Mouse (Mus musculus) testis, postnatal 14 days (tissue): ENCODE measurements at regions not wholly inside any gene's neighbourhood (a gene's known extent, or its start where the extent isn't known, plus 50 kb on each side); places are given as distances from the start of the nearest gene placed in this dataset.
A peak's percentile ranks its signal among the peaks of the same experiment; 100 is the strongest.

Experiments
- DNase-seq: peaks from one replicate; pipeline ENCODE4 v3.0.0; 2021; ENCODE audit warnings: low spot score

DNA sequence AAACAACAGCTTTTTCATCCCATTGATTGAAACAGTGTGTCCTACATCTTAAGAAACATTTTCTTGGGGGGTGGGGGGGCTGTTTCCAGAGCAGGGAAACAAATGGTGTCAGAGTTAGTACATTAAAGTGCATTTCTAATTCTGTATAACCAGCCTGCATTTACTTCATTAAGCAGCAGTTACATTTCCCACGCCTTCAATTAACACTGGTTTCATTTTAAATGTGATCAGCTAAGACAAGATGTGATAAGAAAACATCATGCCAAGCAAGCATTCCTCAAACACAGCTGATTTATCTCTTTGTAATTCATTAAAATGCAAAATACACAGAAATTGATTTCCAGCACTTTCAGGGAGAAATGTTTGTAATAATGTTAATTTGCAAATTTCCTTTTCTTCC, 122.0 kb downstream of the Olfr1505 start:
- DNase-seq = no peak

DNA sequence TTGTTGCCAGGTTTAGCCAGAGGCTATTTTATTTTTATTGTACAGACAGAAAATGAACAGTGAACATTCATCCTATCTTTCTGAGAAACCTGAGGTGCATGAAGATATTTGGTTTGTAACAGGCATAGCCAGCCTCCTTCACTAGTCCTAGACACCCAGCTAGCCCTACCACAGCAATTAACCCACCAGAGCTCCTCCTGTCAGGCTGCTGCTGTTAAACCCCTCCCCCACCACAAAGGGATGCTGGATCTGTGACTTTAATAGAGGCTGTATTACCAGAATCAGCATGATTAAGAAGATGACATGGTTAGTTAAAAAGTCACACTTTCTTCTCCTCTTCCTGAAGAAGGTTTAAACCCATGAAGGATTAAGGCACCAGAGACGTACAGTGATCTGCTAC, 122.5 kb downstream of the Olfr1505 start:
- no peak for DNase-seq

DNA sequence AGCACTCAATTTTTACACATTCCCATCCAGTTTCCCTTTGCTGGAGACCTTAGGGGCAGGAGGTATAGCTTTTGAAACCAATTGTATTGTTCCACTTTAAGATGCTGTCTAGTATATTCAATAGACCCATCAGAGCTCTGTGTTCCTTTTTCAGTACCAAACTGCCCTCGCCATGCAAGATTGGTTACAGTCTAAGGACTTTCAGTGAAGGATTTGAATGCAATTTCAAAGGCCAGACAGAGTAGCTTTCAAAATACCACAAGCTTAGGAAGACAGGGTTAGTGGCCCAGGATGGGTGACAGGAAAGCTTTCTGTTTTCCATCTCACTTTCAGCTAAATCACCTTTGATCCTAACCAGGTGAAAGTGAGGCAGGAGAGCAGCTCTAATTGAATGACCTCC, 123.4 kb downstream of the Olfr1505 start:
- no peak for DNase-seq

DNA sequence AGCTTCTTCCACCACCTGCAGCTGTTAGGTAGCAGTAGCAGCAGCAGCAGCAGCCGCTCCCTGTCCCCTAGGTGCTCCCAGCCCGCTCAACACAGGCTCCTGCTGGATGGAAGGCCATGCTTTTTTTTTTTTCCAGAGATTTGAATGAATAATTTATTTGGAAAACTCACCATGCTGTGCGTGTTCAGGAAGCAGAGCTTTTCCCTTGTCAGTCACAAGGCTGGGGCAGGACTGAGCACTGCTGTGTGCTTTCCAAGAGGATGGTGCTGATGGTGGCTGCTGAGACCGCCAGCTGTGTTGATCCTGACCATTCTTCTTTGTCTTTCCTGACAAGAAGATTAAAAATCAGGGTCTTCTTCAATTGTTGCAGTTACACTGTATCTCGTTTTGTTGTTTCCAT, 129.4 kb downstream of the Olfr1505 start:
- no peak for DNase-seq

DNA sequence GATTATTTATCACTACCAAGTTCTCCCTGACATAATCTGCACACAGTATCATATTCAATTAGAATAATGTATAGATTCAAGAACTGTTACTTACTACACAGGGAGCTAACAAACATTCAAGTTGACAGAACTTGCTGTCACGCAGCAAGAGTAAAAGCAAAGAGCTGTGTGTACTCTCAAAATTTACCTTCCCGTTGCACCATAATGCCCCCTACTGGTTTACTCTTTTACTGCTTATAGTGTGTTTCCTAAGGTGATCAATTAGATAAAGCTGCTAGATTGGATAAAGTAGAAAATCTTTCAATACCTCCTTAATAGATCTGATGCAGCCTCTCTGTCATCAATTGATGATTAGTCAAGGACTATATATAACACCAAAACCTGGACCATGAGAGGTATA, 132.1 kb downstream of the Olfr1505 start:
- no peak for DNase-seq

DNA sequence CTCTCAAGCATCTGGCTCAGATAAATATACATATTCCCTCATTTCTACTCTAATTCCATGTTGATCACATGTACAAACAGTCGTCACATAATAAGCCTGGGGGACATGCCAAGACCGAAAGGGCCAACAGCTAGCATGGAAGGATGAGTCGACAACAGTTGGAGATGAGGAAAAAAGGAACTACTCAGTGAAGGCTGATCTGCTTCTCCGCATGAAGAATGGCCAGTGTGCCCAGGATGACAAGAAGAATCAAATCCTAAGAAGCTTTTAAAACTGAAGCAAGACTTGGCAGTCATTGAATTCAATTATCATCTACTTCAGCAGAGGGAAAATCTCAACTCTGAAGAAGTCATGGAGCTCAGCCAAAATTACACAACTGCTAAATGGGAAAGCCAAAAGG, 138.7 kb downstream of the Olfr1505 start:
- no peak for DNase-seq

DNA sequence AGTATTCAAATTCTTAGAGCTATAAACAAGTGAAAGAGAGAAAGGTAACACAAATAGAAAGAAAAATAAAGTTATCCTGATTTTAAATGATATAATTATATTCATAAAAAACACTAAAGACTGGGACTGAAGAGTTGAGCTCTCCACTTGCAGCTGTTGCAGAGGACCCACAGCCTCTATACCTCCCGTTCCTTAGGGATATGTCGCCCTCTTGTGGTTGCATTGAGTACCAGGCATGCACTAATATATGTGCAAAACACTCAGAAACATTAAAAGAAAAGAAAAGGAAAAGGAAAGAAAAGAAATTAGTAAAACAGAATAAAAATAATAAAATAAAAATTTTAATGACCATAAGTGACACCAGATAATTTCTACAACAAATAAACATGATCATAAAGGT, 167.2 kb downstream of the Olfr1505 start:
- DNase-seq = no peak

DNA sequence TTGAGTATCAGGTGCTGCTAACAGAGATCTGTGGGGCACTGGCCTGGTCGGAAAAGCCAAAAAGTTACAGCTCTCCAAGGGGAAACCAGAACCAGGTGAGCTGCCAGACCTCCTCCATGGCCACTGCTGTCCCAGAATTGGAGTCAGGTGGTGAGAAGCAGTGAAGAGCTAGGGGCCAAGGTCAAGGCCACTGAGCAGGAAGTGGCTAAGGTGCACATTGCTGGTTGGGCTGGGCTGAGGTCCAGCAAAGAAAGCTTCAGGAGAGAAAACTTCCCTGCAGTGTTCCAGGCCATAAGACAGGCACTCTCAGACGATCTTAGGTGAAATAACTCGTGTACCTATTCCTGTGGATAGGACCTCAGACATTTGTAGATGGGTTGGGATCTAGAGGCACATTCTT, 171.4 kb downstream of the Olfr1505 start:
- DNase-seq = no peak

DNA sequence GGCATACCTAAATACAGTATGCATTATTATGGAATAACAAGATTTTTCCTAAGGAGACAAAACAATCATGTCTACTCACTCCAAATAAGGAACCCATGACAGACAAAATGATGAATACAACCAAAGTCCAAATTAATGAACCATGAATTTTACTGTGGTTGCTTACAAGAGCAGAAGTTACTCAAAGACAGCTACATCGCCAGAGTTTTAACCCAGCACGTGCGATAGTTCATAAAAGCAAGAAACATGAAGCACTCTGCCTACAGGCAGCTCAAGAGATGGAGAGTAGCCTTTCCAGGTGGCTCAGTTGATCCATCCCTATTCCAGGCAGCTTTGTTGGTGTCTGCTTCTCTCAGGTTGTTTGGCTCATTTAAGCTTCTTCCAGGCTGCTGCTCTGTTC, 176.8 kb downstream of the Olfr1505 start:
- DNase-seq = no peak

DNA sequence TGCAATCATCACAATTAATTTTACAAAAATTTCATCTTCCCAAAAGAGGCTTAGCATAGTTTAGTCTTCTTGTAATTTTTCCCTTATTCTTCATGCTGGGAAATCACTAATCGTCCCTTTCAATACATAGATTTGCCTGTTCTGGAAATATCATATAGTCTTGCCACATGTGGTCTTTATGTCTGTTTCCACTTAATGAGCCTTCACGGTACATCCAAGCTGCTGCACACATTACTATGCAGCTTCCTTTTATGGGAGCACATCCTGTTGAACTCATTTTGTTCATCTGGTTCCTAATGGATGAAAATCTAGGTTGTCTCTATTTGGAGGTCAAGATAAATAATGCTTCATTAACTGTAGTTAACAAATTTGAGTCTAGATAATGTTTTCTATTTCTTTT, 180.9 kb downstream of the Olfr1505 start:
- DNase-seq = no peak

DNA sequence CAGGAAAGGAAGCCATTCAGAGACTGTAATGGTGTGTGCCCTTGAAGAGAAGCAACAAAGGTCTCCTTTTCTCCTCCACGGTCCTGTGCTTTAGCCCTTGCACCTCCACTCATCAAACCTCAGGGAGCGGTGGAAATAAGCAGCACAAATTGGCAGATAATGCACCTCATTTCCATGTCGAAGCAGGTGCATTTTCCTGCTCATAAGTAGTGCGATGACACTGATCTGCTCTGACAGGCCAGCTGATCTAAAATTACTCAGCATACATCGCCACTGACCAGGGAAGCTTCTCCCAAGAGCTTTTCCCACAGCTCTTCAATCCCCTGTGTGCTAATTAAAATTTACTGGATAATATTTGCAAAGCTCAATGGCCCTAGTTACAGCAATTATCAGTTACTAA, 182.9 kb downstream of the Olfr1505 start:
- no peak for DNase-seq

DNA sequence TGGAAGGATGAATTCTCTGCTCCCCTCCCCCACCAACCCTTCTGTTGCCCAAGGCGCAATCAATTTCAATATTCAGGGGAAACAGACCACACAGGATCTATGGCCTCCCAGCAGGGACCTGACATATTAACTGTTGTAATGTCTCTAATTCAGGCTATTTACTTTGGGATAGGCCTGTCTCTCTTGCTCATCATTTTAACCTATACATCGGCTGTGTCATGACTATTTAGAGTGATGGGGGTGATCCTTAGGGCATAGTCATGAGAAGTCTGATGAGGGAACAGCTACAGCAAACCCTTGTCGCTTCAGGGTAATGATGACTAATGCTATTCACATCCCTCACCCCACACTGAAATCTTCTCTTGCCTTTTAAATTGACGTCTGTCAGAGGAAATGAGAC, 195.8 kb downstream of the Olfr1505 start:
- no peak for DNase-seq

DNA sequence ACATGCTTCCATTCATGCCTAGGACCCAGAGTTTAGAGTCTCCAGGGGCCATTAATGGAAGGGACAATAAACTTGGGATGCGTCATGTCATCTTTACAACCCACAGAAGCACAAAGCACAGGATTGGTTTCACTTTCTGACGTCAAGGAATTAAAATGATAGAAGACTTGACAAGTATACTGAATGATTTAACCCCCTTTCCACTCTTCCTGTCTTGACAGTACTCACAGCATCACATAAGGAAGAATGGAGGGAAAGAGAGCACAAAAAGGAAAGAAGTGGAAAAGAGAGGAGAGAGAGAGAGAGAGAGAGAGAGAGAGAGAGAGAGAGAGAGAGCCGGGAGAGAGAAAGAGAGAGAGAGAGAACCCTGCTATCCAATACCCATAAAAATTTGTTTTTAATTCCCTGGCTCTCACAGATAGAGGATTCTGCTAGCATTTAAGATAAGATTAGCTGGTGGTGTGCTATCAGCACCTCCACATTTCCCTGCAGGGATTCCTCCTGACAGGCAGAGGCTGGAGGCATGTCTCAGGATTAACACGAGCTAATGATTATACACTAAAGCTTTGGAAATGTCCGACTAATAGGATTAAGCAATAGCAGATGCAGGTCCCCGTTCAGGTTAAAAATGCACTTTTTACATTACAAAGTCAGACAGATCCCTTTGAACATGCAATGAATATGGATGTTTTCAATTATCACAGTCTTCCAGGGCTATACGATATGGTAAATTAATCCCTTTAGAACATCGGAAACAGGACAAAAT, 210.2 kb downstream of the Olfr1505 start:
- no peak for DNase-seq

DNA sequence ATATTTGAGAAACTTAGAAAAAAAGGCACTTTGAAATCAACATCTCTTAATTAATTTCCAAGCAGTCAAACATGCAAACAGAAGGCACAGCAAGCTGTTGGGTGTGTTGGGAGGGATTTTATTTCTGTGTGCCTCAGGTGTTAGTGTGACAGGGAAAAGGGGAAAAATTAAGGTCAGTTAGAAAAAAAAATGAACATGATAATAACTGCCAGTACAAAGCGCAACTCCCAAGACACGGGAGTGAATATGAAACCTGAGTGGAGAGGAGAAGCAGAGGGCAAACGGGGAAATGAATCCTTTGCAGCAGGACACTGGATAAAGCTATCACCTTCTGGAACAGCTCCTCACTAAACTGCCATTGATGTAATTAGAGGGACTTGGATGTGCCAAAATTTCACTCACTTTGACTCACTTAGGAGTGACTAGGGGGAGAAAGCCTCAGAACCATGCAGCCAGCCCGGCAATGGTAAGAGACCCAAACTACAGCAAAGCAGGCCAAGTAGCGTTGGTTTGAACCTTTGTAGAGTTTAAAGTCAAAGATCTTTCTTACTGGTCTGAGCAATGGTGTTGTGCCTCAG, 211.0 kb downstream of the Olfr1505 start:
- no peak for DNase-seq

DNA sequence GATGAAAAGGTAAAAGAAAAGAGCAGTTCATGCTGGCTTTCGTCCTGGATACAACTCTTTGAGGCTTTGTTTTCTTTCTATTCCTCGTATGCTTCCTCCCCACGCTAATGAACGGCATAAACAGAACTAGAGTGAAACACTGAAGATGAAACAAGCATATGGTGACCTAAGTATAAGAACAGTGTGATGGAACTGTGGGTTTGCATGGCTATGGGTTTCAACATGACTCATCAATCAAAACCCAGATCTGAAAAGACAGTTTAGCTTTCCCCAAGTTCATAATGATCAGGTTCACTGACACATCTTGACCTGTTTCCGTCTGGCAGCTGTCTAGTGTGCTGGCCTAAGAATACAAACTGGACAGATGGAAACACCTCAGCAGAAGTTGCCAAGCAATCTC, 211.7 kb downstream of the Olfr1505 start:
- no peak for DNase-seq

DNA sequence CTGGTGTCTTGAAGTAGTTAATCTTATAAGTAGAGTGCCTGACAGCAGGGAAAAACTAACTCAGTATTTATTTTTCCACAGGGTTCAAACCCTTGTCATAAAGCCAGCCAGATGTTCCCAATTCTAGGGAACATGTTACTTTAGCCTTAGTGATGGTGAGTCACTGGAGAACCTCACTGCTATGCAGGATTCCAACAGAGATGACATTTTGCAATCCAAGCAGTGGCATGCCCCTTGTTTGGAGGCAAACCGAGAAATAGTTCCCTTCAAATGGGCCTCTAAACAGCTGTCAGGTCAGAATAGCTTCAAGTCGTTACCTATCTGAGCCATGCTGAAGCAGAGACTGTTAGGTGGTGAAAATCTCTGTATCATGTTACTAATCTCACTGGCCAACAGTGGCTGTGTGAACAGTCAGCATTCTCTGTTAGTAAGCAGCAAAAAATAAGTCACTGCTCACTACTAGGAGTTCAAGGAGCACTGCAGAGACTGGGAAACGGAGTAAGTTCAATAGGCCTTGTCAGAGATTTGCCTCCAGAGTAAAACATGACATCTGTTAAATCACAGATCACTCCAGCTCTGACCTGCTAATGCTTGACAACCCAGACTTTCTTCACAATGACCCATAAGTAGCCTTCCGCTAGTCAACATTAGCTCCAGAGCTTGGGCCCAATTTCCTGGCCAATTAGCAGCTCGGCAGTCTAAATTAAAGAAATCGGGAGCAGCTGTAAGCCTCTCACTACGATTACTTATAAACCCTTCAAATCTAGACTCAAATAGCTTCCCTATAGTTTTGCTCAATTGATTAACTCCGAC, 215.3 kb downstream of the Olfr1505 start:
- no peak for DNase-seq

DNA sequence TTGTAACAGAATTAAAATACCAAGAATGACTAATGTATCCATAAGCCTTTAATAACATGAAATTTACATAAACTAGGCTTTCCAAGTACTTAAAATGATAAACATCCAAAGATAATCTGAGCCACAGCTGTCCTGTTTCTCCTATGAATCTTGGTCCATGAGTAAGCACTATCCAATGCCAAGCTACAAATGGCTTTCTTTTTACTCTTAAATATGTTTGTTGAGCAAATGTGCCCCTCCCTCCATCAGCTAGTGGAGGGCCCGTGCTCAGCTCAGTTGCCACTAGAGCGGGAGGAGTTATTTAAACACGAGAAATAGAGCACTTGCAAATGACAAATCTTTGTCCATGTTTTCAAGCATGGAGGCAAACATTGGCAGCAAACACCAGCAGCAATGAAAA, 247.9 kb downstream of the Olfr1505 start:
- no peak for DNase-seq

DNA sequence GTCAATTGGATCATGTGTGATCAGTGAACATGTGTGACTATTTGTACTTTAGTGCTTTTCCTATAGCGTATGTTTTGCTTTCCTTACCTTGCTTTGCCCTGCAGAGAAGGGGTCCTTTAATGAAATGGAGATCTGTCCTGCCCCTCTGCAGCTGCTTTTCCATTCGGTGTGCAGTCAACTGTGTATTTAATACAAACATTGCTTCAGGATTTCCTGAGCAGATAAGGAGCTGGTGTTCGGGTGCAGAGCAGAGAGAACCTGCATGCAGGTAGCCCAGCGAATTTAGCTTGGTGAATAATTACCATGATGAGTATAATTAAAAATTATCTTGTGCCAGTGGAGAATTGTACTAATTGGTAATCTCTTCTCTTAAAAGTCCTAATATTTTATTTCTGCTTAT, 249.4 kb downstream of the Olfr1505 start:
- no peak for DNase-seq

DNA sequence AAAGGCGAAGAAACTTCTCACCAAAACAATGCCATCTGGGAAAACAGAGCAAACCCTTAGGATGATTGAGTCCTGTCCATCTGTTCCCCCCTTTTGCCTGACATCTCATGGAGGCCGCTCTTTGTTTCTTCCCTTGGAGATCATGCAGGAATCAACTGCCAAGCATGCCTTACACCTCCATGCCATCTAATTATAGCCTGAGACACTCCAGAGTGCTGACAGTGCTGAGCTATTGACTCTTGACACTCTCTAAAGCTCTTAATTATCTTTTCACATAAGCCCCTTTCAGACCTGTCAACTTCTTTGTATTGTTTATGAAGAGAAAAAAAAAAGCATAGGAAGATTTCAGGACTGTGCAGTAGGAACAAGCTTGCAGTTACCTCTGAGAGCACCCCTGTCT, 252.4 kb downstream of the Olfr1505 start:
- no peak for DNase-seq

DNA sequence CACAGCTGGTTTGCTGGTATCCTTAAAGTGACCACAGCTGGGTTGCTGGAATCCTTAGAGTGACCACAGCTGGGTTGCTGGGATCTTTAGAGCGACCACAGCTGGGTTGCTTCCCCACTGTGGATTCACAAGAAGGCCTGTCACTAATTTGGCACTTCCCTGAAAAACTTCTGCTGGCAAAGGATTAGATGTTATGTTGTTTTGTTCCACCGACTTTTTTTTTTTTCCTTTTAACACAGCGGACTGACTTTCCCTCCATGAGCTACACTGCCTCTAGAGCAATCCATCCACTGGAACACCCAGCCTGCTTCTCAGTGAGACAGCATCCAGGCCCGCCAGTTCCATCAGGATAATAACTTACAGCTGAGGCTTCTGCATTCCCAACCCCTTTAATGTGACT, 266.9 kb downstream of the Olfr1505 start:
- DNase-seq = peak; percentile 4

DNA sequence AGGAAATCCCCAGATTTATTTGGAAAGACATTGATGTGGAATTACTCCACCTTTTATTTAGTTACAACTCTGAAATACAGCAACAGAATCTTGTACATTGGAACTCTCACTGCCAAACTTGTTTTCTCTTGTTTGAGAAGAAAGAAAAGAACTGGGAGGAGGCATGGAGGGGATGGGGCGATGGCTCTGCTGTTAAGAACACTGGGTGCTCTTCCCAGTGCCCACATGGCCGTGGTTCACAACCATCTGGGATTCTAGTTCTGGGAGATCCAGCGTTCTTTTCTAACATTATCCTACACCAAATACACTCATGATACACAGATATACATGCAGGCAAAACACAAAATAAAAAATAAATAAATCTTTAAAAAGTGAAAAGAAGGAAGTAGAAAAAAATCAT, 267.6 kb downstream of the Olfr1505 start:
- no peak for DNase-seq

DNA sequence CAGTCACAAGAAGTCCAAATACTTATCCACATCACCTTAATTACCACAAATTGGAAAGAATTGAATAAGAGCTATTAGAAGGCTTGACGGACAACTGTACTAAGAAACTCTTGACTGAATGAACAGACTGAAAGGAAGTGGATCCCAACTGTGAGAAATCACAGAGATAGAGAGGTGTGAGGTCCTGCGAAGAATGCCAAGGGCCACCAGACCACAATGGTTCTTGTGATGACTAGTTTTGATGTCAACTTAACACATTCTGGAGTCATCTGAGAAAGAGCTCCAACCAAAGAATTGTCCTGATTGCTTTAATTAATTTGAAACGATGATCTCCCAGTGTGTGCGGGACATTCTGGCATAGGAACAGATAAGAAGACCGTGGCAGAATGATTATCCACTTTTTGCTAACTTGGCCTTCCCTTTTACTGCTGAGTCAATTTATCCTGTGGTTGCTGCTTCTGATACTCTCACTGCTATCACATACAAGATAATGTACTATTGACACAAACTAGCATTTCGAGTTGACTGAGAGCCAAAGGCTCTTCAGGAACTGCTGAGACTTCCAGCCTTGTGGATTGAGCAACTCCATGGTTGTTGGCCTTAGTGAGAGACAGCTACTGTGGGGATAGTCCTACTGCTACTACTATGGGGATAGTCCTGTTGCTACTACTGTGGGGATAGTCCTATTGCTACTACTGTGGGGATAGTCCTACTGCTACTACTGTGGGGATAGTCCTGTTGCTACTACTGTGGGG, 268.5 kb downstream of the Olfr1505 start:
- DNase-seq = no peak

DNA sequence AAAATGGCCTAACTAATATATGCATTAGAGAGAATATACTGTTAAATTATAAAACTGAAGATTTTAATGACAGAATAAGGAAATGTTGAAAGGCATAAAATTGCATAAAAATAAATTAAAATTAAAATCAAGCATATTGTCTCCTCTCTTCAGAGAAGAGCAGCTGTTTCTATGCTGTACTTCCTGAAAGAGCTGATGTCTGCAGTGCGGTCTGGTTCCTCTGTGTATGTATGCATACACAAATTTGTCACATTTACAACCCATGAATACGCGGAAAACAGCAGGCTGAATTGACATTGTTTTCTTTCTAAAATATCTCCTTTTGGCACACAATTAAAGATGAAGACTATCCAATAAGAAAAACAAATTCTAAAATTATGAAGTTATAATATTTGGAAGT, 278.5 kb downstream of the Olfr1505 start:
- DNase-seq = no peak
